Mouse (Mus musculus): Measurements from ENCODE around the gene Anxa5.

The Anxa5 gene

GRCm38 (mm10) chr3:36475532-36476087 lies at the start of gene Anxa5, which contains the start of gene 1810062G17Rik:
Gene Anxa5, minus strand, starts transcription at chr3:36475894.
Gene 1810062G17Rik, plus strand, starts transcription at chr3:36475937.
- peak; percentile 88 for DNase-seq (ENCODE audit: low read depth)

GRCm38 (mm10) chr3:36524466-36524865 lies 48.8 kb upstream of the Anxa5 start:
- DNase-seq (ENCODE audit: low read depth): no peak

- DNase-seq (ENCODE audit: low read depth): no peak
These were observed 46.4 kb upstream of the Anxa5 start for GRCm38 (mm10) chr3:36522137-36522536.

- DNase-seq (ENCODE audit: low read depth): no peak
These were observed 45.7 kb upstream of the Anxa5 start, which contains the start of gene Gm11549 for GRCm38 (mm10) chr3:36521073-36522060. Gene Gm11549, minus strand, starts transcription at chr3:36521813.

- DNase-seq (ENCODE audit: low read depth): no peak
These were observed 40.5 kb upstream of the Anxa5 start for GRCm38 (mm10) chr3:36516196-36516595.

- DNase-seq (ENCODE audit: low read depth): no peak
These were observed 35.8 kb upstream of the Anxa5 start for GRCm38 (mm10) chr3:36511491-36511890.

- no peak for DNase-seq (ENCODE audit: low read depth)
These were observed 30.4 kb upstream of the Anxa5 start for GRCm38 (mm10) chr3:36505809-36506735.

GRCm38 (mm10) chr3:36505306-36505705 lies 29.6 kb upstream of the Anxa5 start:
- no peak for DNase-seq (ENCODE audit: low read depth)

- DNase-seq (ENCODE audit: low read depth): no peak
These were observed 25.9 kb upstream of the Anxa5 start for GRCm38 (mm10) chr3:36501546-36501945.

GRCm38 (mm10) chr3:36500976-36501375 lies 25.3 kb upstream of the Anxa5 start:
- no peak for DNase-seq (ENCODE audit: low read depth)

GRCm38 (mm10) chr3:36499418-36499817 lies 23.7 kb upstream of the Anxa5 start:
- DNase-seq (ENCODE audit: low read depth): no peak

- DNase-seq (ENCODE audit: low read depth): no peak
These were observed 22.5 kb upstream of the Anxa5 start for GRCm38 (mm10) chr3:36498224-36498623.

GRCm38 (mm10) chr3:36496746-36497145 lies 21.1 kb upstream of the Anxa5 start:
- DNase-seq (ENCODE audit: low read depth): peak; percentile 35

- DNase-seq (ENCODE audit: low read depth): no peak
These were observed 20.6 kb upstream of the Anxa5 start for GRCm38 (mm10) chr3:36496273-36496672.

- DNase-seq (ENCODE audit: low read depth): peak; percentile 61
These were observed 19.7 kb upstream of the Anxa5 start for GRCm38 (mm10) chr3:36495436-36495835.

- DNase-seq (ENCODE audit: low read depth): no peak
These were observed 18.9 kb upstream of the Anxa5 start for GRCm38 (mm10) chr3:36494613-36495012.

GRCm38 (mm10) chr3:36493641-36494283 lies 18.1 kb upstream of the Anxa5 start:
- DNase-seq (ENCODE audit: low read depth): no peak

GRCm38 (mm10) chr3:36492716-36493391 lies 17.2 kb upstream of the Anxa5 start:
- no peak for DNase-seq (ENCODE audit: low read depth)

- DNase-seq (ENCODE audit: low read depth): no peak
These were observed 15.8 kb upstream of the Anxa5 start for GRCm38 (mm10) chr3:36491535-36491934.

- DNase-seq (ENCODE audit: low read depth): no peak
These were observed 13.9 kb upstream of the Anxa5 start for GRCm38 (mm10) chr3:36489590-36489910.

Data from c-Kit-positive CD71-positive TER-119-negative erythroid progenitor cells, embryonic 14.5 days (primary cell).